Mouse (Mus musculus) cortical plate, adult 2 months (tissue): ENCODE measurements around the gene Nt5c3b.

Experiments
- CTCF ChIP-seq: fragments of 200-500 bp; IDR thresholded peaks from 2 replicates; pipeline ENCODE4 v1.5.1; 2011; ENCODE audit warnings: mild to moderate bottlenecking, control low read depth, low read length; ENCODE audit not compliant: insufficient read depth; ENCODE audit errors: extremely low read depth
- POLR2A ChIP-seq: fragments of 200-500 bp; IDR thresholded peaks from 2 replicates; pipeline ENCODE4 v1.6.1; 2011; ENCODE audit warnings: mild to moderate bottlenecking, low read length, control low read depth; ENCODE audit not compliant: insufficient read depth; ENCODE audit errors: extremely low read depth

- TF ChIP-seq CTCF = no peak
- no peak for TF ChIP-seq POLR2A
Measured at GRCm38 (mm10) chr11:100392958-100393357, 48.6 kb downstream of the Nt5c3b start.
